Mouse (Mus musculus) hindbrain, embryonic 12.5 days (tissue): Measurements from ENCODE around the gene Vwa7. TPM values are rescaled to one million over a fixed set of nuclear protein-coding genes. Genes with fewer than 3 reads are reported as not detected.

ENCODE experiments used
- ATAC-seq: fragments of 200-750 bp; cut with Nextera tagmentation; 2 replicates; pipeline ENCODE4 v1.8.0; 2017; ENCODE audit warnings: moderate TSS enrichment; ENCODE audit not compliant: low FRiP score
- H3K27ac ChIP-seq: fragments of 300-500 bp; sonication (generic); 2 replicates; pipeline ENCODE4 v1.5.1; 2016; ENCODE audit warnings: mild to moderate bottlenecking
- H3K27me3 ChIP-seq: fragments of 300-500 bp; sonication (generic); 2 replicates; pipeline ENCODE4 v1.6.1; 2016; ENCODE audit warnings: mild to moderate bottlenecking
- H3K36me3 ChIP-seq: fragments of 300-500 bp; sonication (generic); 2 replicates; pipeline ENCODE4 v1.6.1; 2016; ENCODE audit warnings: mild to moderate bottlenecking
- H3K4me1 ChIP-seq: fragments of 300-500 bp; sonication (generic); 2 replicates; pipeline ENCODE4 v1.6.1; 2016
- H3K4me2 ChIP-seq: fragments of 300-500 bp; sonication (generic); replicated peaks from 2 replicates; pipeline ENCODE4 v1.6.1; 2016; ENCODE audit warnings: mild to moderate bottlenecking
- H3K4me3 ChIP-seq: fragments of 300-500 bp; sonication (generic); 2 replicates; pipeline ENCODE4 v1.5.1; 2016; ENCODE audit warnings: mild to moderate bottlenecking
- H3K9ac ChIP-seq: fragments of 300-500 bp; sonication (generic); 2 replicates; pipeline ENCODE4 v1.6.1; 2016; ENCODE audit warnings: mild to moderate bottlenecking, moderate library complexity
- H3K9me3 ChIP-seq: fragments of 300-500 bp; sonication (generic); replicated peaks from 2 replicates; pipeline ENCODE4 v1.6.1; 2016; ENCODE audit warnings: mild to moderate bottlenecking
- WGBS: fragments of 180-500 bp; shearing (Covaris S2); methylation state at CpG from one replicate; pipeline ENCODE4 v1.1.7; 2016; 5-methylcytosine and 5-hydroxymethylcytosine counted together
- polyA plus RNA-seq: library from polyadenylated mRNA; unstranded; fragments of >200 nt; fragmentation: Nextera tagmentation; extraction: Ambion mirVana; gene quantifications from 2 replicates; pipeline ENCODE4 v1.2.1, GENCODE M21; 2016

Vwa7 gene
- polyA plus RNA-seq, 1 experiment from 2014 or later: 0.12 TPM

GRCm38 (mm10) chr17:35052271-35052798 lies 36.0 kb downstream of the Vwa7 start:
- 74% methylated on average over 12 of the region's 12 CpGs for WGBS
- Histone ChIP-seq H3K4me1 (peaks cover 40% of the 10 kb centered on the region), H3K4me3 (peak overlapping the region; percentile 55), H3K4me2 (peak overlapping the region; percentile 79), H3K27ac (peak overlapping the region; percentile 93), H3K27me3 (no peaks in the 10 kb centered on the region), H3K9ac (peak overlapping the region; percentile 79), H3K36me3 (peaks cover 24% of the 10 kb centered on the region), H3K9me3 (no peaks in the 10 kb centered on the region)
- 0 out of 2 replicates have a peak, but pooled peaks have one; percentile 3 for ATAC-seq

GRCm38 (mm10) chr17:35055691-35056495 lies 39.5 kb downstream of the Vwa7 start:
- Histone ChIP-seq H3K4me1 (peaks cover 33% of the 10 kb centered on the region), H3K27me3 (no peaks in the 10 kb centered on the region), H3K36me3 (peaks cover 31% of the 10 kb centered on the region), H3K4me3 (no peak overlapping the region), H3K9me3 (no peaks in the 10 kb centered on the region), H3K9ac (no peak overlapping the region), H3K4me2 (no peak overlapping the region), H3K27ac (no peak overlapping the region)
- 93% methylated on average over 7 of the region's 7 CpGs for WGBS
- ATAC-seq: no peak

- peaks cover 42% of the 10 kb centered on the region for H3K36me3 ChIP-seq
- H3K9me3 ChIP-seq: no peaks in the 10 kb centered on the region
- H3K27ac ChIP-seq: no peak overlapping the region; the same call in 1 of the 2 replicates
- peaks cover 35% of the 10 kb centered on the region for H3K4me1 ChIP-seq
- no peak overlapping the region for H3K4me3 ChIP-seq
- WGBS: 76% methylated on average over 3 of the region's 3 CpGs
- H3K9ac ChIP-seq: no peak overlapping the region
- no peak for ATAC-seq
- no peaks in the 10 kb centered on the region for H3K27me3 ChIP-seq
- H3K4me2 ChIP-seq: no peak overlapping the region
Measured at GRCm38 (mm10) chr17:35057090-35057489, 40.7 kb downstream of the Vwa7 start.

GRCm38 (mm10) chr17:35058316-35058715 lies 41.9 kb downstream of the Vwa7 start:
- Histone ChIP-seq H3K4me1 (peaks cover 29% of the 10 kb centered on the region), H3K27ac (peak overlapping the region; percentile 92; the same call in 1 of the 2 replicates), H3K9me3 (no peaks in the 10 kb centered on the region), H3K36me3 (peaks cover 52% of the 10 kb centered on the region), H3K9ac (peak overlapping the region; percentile 89), H3K4me3 (peak overlapping the region; percentile 73), H3K4me2 (peak overlapping the region; percentile 99), H3K27me3 (peaks cover 5% of the 10 kb centered on the region)
- WGBS: 65% methylated on average over 9 of the region's 9 CpGs
- ATAC-seq: peak; percentile 6; the same call in 1 of the 2 replicates

GRCm38 (mm10) chr17:35058911-35059892 lies 42.8 kb downstream of the Vwa7 start, which contains the start of gene Ddah2:
Ddah2 (plus strand) TSS chr17:35059035.
- under 1% methylated on average over 57 of the region's 57 CpGs for WGBS
- peaks cover 31% of the 10 kb centered on the region for H3K4me1 ChIP-seq
- ATAC-seq: peak; percentile 91
- H3K4me3 ChIP-seq: peak within 1 kb of the TSS; percentile 73
- H3K27ac ChIP-seq: peak within 1 kb of the TSS; percentile 92
- H3K36me3 ChIP-seq: peaks cover 46% of the 10 kb centered on the region
- H3K9ac ChIP-seq: peak within 1 kb of the TSS; percentile 89
- no peaks in the 10 kb centered on the region for H3K9me3 ChIP-seq
- peak within 1 kb of the TSS; percentile 99 for H3K4me2 ChIP-seq
- peaks cover 14% of the 10 kb centered on the region for H3K27me3 ChIP-seq

- Histone ChIP-seq H3K9ac (peak overlapping the region; percentile 89), H3K4me3 (peak overlapping the region; percentile 73), H3K36me3 (peaks cover 40% of the 10 kb centered on the region), H3K27ac (no peak overlapping the region), H3K9me3 (no peaks in the 10 kb centered on the region), H3K4me2 (peak overlapping the region; percentile 99), H3K4me1 (peaks cover 40% of the 10 kb centered on the region), H3K27me3 (peaks cover 23% of the 10 kb centered on the region)
- 27% methylated on average over 14 of the region's 14 CpGs for WGBS
- ATAC-seq: no peak
Measured at GRCm38 (mm10) chr17:35060071-35060470, 43.7 kb downstream of the Vwa7 start.

GRCm38 (mm10) chr17:35060737-35061297 lies 44.4 kb downstream of the Vwa7 start:
- peaks cover 47% of the 10 kb centered on the region for H3K4me1 ChIP-seq
- 55% methylated on average over 22 of the region's 22 CpGs for WGBS
- peak overlapping the region; percentile 89; the same call in 1 of the 2 replicates for H3K9ac ChIP-seq
- peak overlapping the region; percentile 73 for H3K4me3 ChIP-seq
- peaks cover 30% of the 10 kb centered on the region for H3K27me3 ChIP-seq
- ATAC-seq: no peak
- no peaks in the 10 kb centered on the region for H3K9me3 ChIP-seq
- no peak overlapping the region for H3K27ac ChIP-seq
- H3K36me3 ChIP-seq: peaks cover 34% of the 10 kb centered on the region
- peak overlapping the region; percentile 99 for H3K4me2 ChIP-seq

GRCm38 (mm10) chr17:35061299-35061698 lies 44.9 kb downstream of the Vwa7 start:
- no peak overlapping the region for H3K9ac ChIP-seq
- WGBS: 83% methylated on average over 8 of the region's 8 CpGs
- peaks cover 29% of the 10 kb centered on the region for H3K36me3 ChIP-seq
- no peaks in the 10 kb centered on the region for H3K9me3 ChIP-seq
- 0 out of 2 replicates have a peak overlapping the region, but pooled peaks have one; percentile 15 for H3K4me2 ChIP-seq
- H3K4me1 ChIP-seq: peaks cover 50% of the 10 kb centered on the region
- H3K27ac ChIP-seq: no peak overlapping the region
- ATAC-seq: no peak
- H3K27me3 ChIP-seq: peaks cover 34% of the 10 kb centered on the region
- H3K4me3 ChIP-seq: peak overlapping the region; percentile 73; the same call in 1 of the 2 replicates

GRCm38 (mm10) chr17:35063466-35063865 lies 47.1 kb downstream of the Vwa7 start:
- Histone ChIP-seq H3K4me2 (no peak overlapping the region), H3K27me3 (peaks cover 52% of the 10 kb centered on the region), H3K4me3 (no peak overlapping the region), H3K9ac (no peak overlapping the region), H3K9me3 (no peaks in the 10 kb centered on the region), H3K4me1 (peaks cover 47% of the 10 kb centered on the region), H3K27ac (no peak overlapping the region), H3K36me3 (peaks cover 28% of the 10 kb centered on the region)
- 90% methylated on average over 3 of the region's 3 CpGs for WGBS
- ATAC-seq: no peak

GRCm38 (mm10) chr17:35064378-35064877 lies 48.0 kb downstream of the Vwa7 start:
- H3K4me1 ChIP-seq: peaks cover 43% of the 10 kb centered on the region
- H3K9ac ChIP-seq: no peak overlapping the region; the same call in 1 of the 2 replicates
- peak overlapping the region; percentile 25; the same call in 1 of the 2 replicates for H3K4me3 ChIP-seq
- no peak overlapping the region for H3K27ac ChIP-seq
- peaks cover 52% of the 10 kb centered on the region for H3K27me3 ChIP-seq
- ATAC-seq: no peak
- no peaks in the 10 kb centered on the region for H3K9me3 ChIP-seq
- WGBS: 33% methylated on average over 10 of the region's 10 CpGs
- peaks cover 28% of the 10 kb centered on the region for H3K36me3 ChIP-seq
- peak overlapping the region; percentile 57 for H3K4me2 ChIP-seq
